ENCODE assay signal across 24 mouse cellular contexts in the genomic region with DNA sequence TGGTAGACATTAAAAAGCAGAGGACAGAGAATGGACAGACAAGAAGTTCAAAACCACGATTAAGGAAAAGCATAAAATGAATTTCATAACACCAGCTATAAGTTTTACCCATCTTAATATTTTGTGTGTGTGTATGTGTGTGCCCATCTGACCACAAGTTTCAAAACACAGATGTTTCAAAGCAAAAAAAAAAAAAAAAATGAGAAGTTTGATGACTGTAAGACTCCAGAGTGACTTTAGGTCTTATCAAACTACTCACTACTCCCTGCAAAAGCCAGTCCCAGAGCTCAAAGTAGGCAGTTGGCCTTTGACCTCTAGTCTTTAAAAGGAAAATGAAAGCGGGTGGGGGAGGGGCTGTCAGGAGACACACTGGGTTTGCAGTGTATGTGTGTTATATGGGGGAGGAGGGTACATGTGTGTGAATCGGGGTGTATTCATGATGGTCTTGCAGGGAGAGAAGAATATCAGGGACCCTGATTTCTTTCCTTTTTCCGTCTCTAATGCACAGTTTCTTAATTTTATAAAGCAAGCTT. TPM values are rescaled to one million over a fixed set of nuclear protein-coding genes. Genes with fewer than 3 reads are reported as not detected.
DNase-seq lines count a peak whose midpoint lies in the region; ATAC-seq and TF ChIP-seq lines count a peak whose summit lies in the region.
"Had no signal": no experiment of that assay in that cellular context is flagged by ENCODE, and none has a peak within 500 bp of the region (broad histone marks: within the 10 kb centered on the region; RNA-seq: fewer than 3 reads in every experiment).

No protein-coding gene starts in this region.

- no peak for ATAC-seq in stomach, embryonic 16.5 days (ENCODE audit: insufficient read depth, low FRiP score)
- no peak for ATAC-seq in stomach, postnatal 0 days (ENCODE audit: low FRiP score, low TSS enrichment)
- ATAC-seq in intestine, embryonic 16.5 days, result peak; percentile 41
- peak; percentile 25; the same call in 1 of the 2 replicates for ATAC-seq in liver, embryonic 16.5 days (ENCODE audit: low read depth)
- no peak for ATAC-seq in cerebellum, adult (ENCODE audit: insufficient number of reproducible peaks, low FRiP score, low TSS enrichment)
- ATAC-seq: hindbrain, embryonic 16.5 days had no signal

- WGBS in stomach, embryonic 16.5 days, result 52% methylated on average over 4 of the region's 4 CpGs
- 66% methylated on average over 4 of the region's 4 CpGs for WGBS in stomach, postnatal 0 days
- WGBS in intestine, embryonic 16.5 days, result 56% methylated on average over 4 of the region's 4 CpGs
- WGBS in liver, embryonic 16.5 days (ENCODE audit: insufficient replicate concordance), result 47% methylated on average over 4 of the region's 4 CpGs

- TF ChIP-seq EP300 in stomach, postnatal 0 days (optimal IDR thresholded peaks at IDR 0.05), result no peak

- H3K27me3 ChIP-seq in stomach, embryonic 16.5 days (ENCODE audit: control insufficient read depth, insufficient read depth, low read length), result no peaks in the 10 kb centered on the region
- H3K27me3 ChIP-seq in stomach, postnatal 0 days (ENCODE audit: control insufficient read depth, insufficient read depth, low read length), result no peaks in the 10 kb centered on the region
- H3K27me3 ChIP-seq in intestine, embryonic 16.5 days (replicated peaks; ENCODE audit: control insufficient read depth, insufficient read depth, low read length), result no peaks in the 10 kb centered on the region
- no peaks in the 10 kb centered on the region for H3K27me3 ChIP-seq in liver, embryonic 16.5 days (ENCODE audit: control insufficient read depth, insufficient read depth, low read depth, low read length)
- H3K27me3 ChIP-seq: neural tube, embryonic 12.5 days had no signal

- peak overlapping the region; percentile 31; the same call in 1 of the 2 replicates for H3K27ac ChIP-seq in stomach, embryonic 16.5 days (ENCODE audit: low read length)
- no peak overlapping the region for H3K27ac ChIP-seq in stomach, postnatal 0 days (replicated peaks)
- no peak overlapping the region for H3K27ac ChIP-seq in intestine, embryonic 16.5 days (ENCODE audit: low read length)
- peak overlapping the region; percentile 51; the same call in 1 of the 2 replicates for H3K27ac ChIP-seq in liver, embryonic 16.5 days (ENCODE audit: low read length)
- H3K27ac ChIP-seq: gastrocnemius, adult 2 months; left cerebral cortex, adult 2 months; midbrain, embryonic 12.5 days; neural tube, embryonic 12.5 days had no signal

- no peak overlapping the region for H3K4me2 ChIP-seq in stomach, embryonic 16.5 days (ENCODE audit: low read depth, low read length)
- H3K4me2 ChIP-seq in stomach, postnatal 0 days (replicated peaks; ENCODE audit: low read depth), result no peak overlapping the region
- H3K4me2 ChIP-seq in intestine, embryonic 16.5 days (ENCODE audit: low read depth, low read length), result no peak overlapping the region
- H3K4me2 ChIP-seq in liver, embryonic 16.5 days (ENCODE audit: low read depth, low read length), result no peak overlapping the region
- H3K4me2 ChIP-seq: heart, embryonic 12.5 days; limb, embryonic 12.5 days; midbrain, embryonic 12.5 days; neural tube, embryonic 12.5 days had no signal

- H3K4me1 ChIP-seq in stomach, embryonic 16.5 days (ENCODE audit: control insufficient read depth, insufficient read depth, low read length), result no peaks in the 10 kb centered on the region; the same call in 1 of the 2 replicates
- no peaks in the 10 kb centered on the region for H3K4me1 ChIP-seq in stomach, postnatal 0 days (replicated peaks; ENCODE audit: control insufficient read depth, insufficient read depth)
- H3K4me1 ChIP-seq in intestine, embryonic 16.5 days (ENCODE audit: control insufficient read depth, insufficient read depth, low read length), result peaks cover 19% of the 10 kb centered on the region
- H3K4me1 ChIP-seq in liver, embryonic 16.5 days (ENCODE audit: control insufficient read depth, low read depth, low read length), result no peaks in the 10 kb centered on the region; the same call in none of the 2 replicates

- no peak for TF ChIP-seq CTCF in stomach, postnatal 0 days (IDR thresholded peaks at IDR 0.05; ENCODE audit: low read depth)

- H3K9ac ChIP-seq in stomach, embryonic 16.5 days (ENCODE audit: low read length), result no peak overlapping the region
- no peak overlapping the region for H3K9ac ChIP-seq in stomach, postnatal 0 days (ENCODE audit: low read length)
- H3K9ac ChIP-seq in intestine, embryonic 16.5 days (ENCODE audit: low read depth, low read length), result no peak overlapping the region
- no peak overlapping the region for H3K9ac ChIP-seq in liver, embryonic 16.5 days (ENCODE audit: low read depth, low read length)
- H3K9ac ChIP-seq: heart, embryonic 12.5 days; limb, embryonic 12.5 days; midbrain, embryonic 12.5 days; neural tube, embryonic 12.5 days had no signal

- no peak overlapping the region for H3K4me3 ChIP-seq in stomach, embryonic 16.5 days (replicated peaks; ENCODE audit: low read length)
- H3K4me3 ChIP-seq in stomach, postnatal 0 days (ENCODE audit: low read depth, low read length), result no peak overlapping the region
- H3K4me3 ChIP-seq in intestine, embryonic 16.5 days (ENCODE audit: low read length), result no peak overlapping the region
- no peak overlapping the region for H3K4me3 ChIP-seq in liver, embryonic 16.5 days (ENCODE audit: low read depth, low read length)
- H3K4me3 ChIP-seq: forebrain, embryonic 10.5 days; gastrocnemius, adult 2 months; heart, embryonic 12.5 days; left cerebral cortex, adult 2 months; limb, embryonic 12.5 days; midbrain, embryonic 12.5 days; neural tube, embryonic 12.5 days had no signal

- DNase-seq in stomach, postnatal 0 days (ENCODE audit: low spot score), result no peak
- DNase-seq in lung, postnatal 14 days, result no peak
- no peak for DNase-seq in thymus, postnatal 10 days (ENCODE audit: low spot score in 2 of 2)
- DNase-seq: B cell, adult 2 months; cerebellum, adult 2 months; gastrocnemius, adult 2 months; heart, adult 11 months; heart, postnatal 36 days; kidney, adult 2 months; lung, adult 2 months; lung, postnatal 4 days; right cerebral cortex, postnatal 4 days; thymus, postnatal 36 days had no signal

- H3K9me3 ChIP-seq in stomach, embryonic 16.5 days (replicated peaks; ENCODE audit: control insufficient read depth, low read length), result no peaks in the 10 kb centered on the region
- H3K9me3 ChIP-seq in stomach, postnatal 0 days (ENCODE audit: control insufficient read depth, low read length), result no peaks in the 10 kb centered on the region
- no peaks in the 10 kb centered on the region for H3K9me3 ChIP-seq in intestine, embryonic 16.5 days (ENCODE audit: control insufficient read depth, low read length)
- H3K9me3 ChIP-seq in liver, embryonic 16.5 days (replicated peaks; ENCODE audit: control insufficient read depth, low read length), result no peaks in the 10 kb centered on the region
- H3K9me3 ChIP-seq: forebrain, embryonic 10.5 days; heart, embryonic 12.5 days; limb, embryonic 12.5 days; midbrain, embryonic 12.5 days; neural tube, embryonic 12.5 days had no signal

- H3K36me3 ChIP-seq in stomach, embryonic 16.5 days (ENCODE audit: control insufficient read depth, insufficient read depth, low read length), result no peaks in the 10 kb centered on the region
- H3K36me3 ChIP-seq in stomach, postnatal 0 days (ENCODE audit: control insufficient read depth, insufficient read depth, low read length), result no peaks in the 10 kb centered on the region
- no peaks in the 10 kb centered on the region for H3K36me3 ChIP-seq in intestine, embryonic 16.5 days (ENCODE audit: control insufficient read depth, insufficient read depth, low read length)
- H3K36me3 ChIP-seq in liver, embryonic 16.5 days (ENCODE audit: control insufficient read depth, insufficient read depth), result no peaks in the 10 kb centered on the region
- H3K36me3 ChIP-seq: forebrain, embryonic 10.5 days; heart, embryonic 12.5 days; limb, embryonic 12.5 days; midbrain, embryonic 12.5 days; neural tube, embryonic 12.5 days had no signal

RNA-seq across cellular contexts. Expression of a gene that starts 14.2 kb away (rescaled TPM):
- 2.3 and 2.6 TPM in 2 replicates for polyA plus RNA-seq in stomach, embryonic 16.5 days (2015; fragmentation: Nextera tagmentation; extraction: Ambion mirVana)
- polyA plus RNA-seq in stomach, postnatal 0 days (2015; fragmentation: Nextera tagmentation; extraction: Ambion mirVana), result not detected in 2 replicates
- polyA plus RNA-seq in intestine, embryonic 16.5 days (2015; fragmentation: Nextera tagmentation; extraction: Ambion mirVana), result 24.3 and 29.2 TPM in 2 replicates
- 4.4 and 6.1 TPM in 2 replicates for polyA plus RNA-seq in liver, embryonic 16.5 days (2015; fragmentation: Nextera tagmentation; extraction: Ambion mirVana)
- polyA plus RNA-seq: forebrain, embryonic 10.5 days; hindbrain, embryonic 16.5 days; limb, embryonic 12.5 days had no signal

RNA-seq across cellular contexts. Expression of a gene that starts 18.7 kb away (rescaled TPM):
- 6.3 and 6.9 TPM in 2 replicates for polyA plus RNA-seq in stomach, embryonic 16.5 days (2015; fragmentation: Nextera tagmentation; extraction: Ambion mirVana)
- 4.3 and 4.9 TPM in 2 replicates for polyA plus RNA-seq in stomach, postnatal 0 days (2015; fragmentation: Nextera tagmentation; extraction: Ambion mirVana)
- 13.2 and 17.4 TPM in 2 replicates for polyA plus RNA-seq in intestine, embryonic 16.5 days (2015; fragmentation: Nextera tagmentation; extraction: Ambion mirVana)
- polyA plus RNA-seq in liver, embryonic 16.5 days (2015; fragmentation: Nextera tagmentation; extraction: Ambion mirVana), result 4.3 and 5.2 TPM in 2 replicates

Comparison
In these comparisons a context has a peak if more than half of its experiments do, and no peak if none do; other contexts are left out.
1. H3K27ac ChIP-seq: peak in stomach, embryonic 16.5 days (single experiment) and liver, embryonic 16.5 days (single experiment); none in stomach, postnatal 0 days (single experiment) and intestine, embryonic 16.5 days (single experiment).
2. ATAC-seq: peak in intestine, embryonic 16.5 days (single experiment) and liver, embryonic 16.5 days (single experiment); none in stomach, embryonic 16.5 days (single experiment), stomach, postnatal 0 days (single experiment) and cerebellum, adult (single experiment).